Mouse (Mus musculus): Measurements from ENCODE around the gene Sntg2. TPM values are rescaled to one million over a fixed set of nuclear protein-coding genes. Genes with fewer than 3 reads are reported as not detected.

Gene Sntg2
- total RNA-seq, 2 experiments from 2014 or later = 7.9 to 8.4 TPM

DNA sequence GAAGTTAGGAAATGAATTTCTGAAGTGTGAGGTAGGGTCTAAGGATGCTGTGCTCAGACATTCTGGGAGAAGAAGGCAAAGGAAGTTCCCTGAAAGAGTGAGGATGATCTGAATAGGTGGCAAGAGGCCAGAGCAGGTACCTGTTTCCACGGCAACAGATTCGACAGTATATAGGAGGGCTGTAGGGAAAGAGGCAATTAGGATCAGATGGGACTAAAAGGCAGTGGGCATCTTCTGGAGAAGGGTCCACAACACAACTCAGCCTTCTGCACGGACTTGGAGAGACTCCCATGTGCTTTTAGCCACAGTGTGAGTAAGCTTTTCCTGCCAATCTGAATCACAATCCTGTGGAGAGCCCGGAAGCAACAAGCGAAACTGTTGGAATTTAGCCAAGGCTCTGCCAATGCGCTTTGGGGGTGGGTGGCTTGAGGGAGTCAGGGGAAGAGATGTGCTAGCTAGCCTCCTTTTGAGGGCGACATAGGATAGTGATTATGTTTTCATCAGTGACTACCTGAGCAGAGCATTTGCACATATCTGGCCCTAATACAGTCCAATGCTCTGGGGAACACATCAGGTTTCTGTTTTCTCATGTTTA is 219.0 kb downstream of the Sntg2 start:
- intact Hi-C loops (cut with DNase I) = no loop called here
- no peak overlapping the region for H3K4me3 ChIP-seq
- no peak for TF ChIP-seq CTCF (IDR thresholded peaks at IDR 0.05)
- DNase-seq (ENCODE audit: extremely low spot score in 1 of 2, low spot score in 2 of 2) = no peak
- H3K27ac ChIP-seq = no peak overlapping the region

DNA sequence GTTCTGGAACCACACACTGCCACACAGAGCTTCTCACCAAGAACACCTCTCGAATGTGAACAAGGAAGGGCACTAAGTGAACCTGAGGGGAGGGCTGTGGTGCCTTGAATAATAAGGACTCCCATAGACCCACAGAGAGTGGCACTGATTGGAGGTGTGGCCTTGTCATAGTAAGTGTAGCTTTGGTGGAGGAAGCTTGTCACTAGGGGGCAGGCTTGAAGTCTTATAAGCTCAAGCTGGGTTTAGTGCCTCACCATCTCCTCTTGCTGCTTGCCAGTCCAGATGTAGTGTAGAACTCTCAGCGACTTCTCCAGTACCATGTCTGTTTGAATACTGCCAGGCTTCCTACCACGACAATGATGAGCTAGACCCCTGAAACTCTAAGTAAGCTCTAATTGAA is 231.1 kb downstream of the Sntg2 start:
- TF ChIP-seq CTCF (IDR thresholded peaks at IDR 0.05) = peak; percentile 48
- Histone ChIP-seq H3K27ac (no peak overlapping the region), H3K4me3 (no peak overlapping the region)
- peak; percentile 13 to 21 for DNase-seq (ENCODE audit: extremely low spot score in 1 of 2, low spot score in 2 of 2)
- intact Hi-C loops (cut with DNase I) = loop anchor here (5.0 kb wide), 1 partner anchor 435 kb away; no protein-coding TSS in a partner anchor

DNA sequence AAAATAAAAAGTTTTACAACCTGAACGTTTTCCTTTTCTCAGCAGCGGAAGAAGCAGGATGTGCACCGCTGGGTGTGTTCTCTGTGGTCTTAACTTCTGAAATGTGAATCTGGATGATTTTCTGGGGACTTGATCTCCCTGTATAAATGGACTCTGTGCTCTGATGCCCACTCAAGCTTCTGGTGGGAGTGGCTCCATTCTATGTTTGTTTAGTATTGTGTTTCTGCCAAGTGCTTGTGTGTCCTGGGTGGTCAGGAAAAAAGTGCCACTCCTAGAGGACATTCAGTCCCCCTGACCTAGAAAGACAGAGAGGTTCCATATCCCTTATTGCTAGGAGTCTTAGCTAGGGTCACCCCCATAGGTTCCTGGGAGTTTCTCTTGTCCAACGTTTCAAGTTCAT is 240.7 kb downstream of the Sntg2 start, which contains the start of gene Tpo:
TSS of gene Tpo (minus strand) at position 101 of the 400 bp plus-strand sequence.
- H3K4me3 ChIP-seq = no peak within 1 kb of the TSS
- no peak within 1 kb of the TSS for H3K27ac ChIP-seq
- no peak for TF ChIP-seq CTCF (IDR thresholded peaks at IDR 0.05)
- DNase-seq (ENCODE audit: extremely low spot score in 1 of 2, low spot score in 2 of 2) = no peak
- intact Hi-C loops (cut with DNase I) = no loop called here

DNA sequence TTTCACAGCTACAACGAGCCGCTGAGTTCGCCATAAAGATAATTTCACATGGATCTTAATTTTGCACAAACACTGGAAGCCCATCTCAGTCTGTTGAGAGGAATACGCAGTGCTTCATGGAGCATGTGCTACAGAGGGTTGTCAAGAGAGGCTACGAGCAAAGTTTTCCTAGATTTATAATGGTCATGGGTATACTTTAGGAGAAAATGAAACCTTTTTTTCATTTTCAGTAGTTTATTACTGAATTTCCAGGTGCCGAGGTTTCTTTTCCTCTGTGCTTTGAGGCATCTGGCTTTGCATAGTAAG is 243.8 kb downstream of the Sntg2 start:
- intact Hi-C loops (cut with DNase I) = loop anchor here (2.0 to 5.0 kb wide), 2 partner anchors 77 to 447 kb away; no protein-coding TSS in a partner anchor
- Histone ChIP-seq H3K4me3 (no peak overlapping the region), H3K27ac (no peak overlapping the region)
- TF ChIP-seq CTCF (IDR thresholded peaks at IDR 0.05) = no peak
- DNase-seq (ENCODE audit: extremely low spot score in 1 of 2, low spot score in 2 of 2) = no peak

DNA sequence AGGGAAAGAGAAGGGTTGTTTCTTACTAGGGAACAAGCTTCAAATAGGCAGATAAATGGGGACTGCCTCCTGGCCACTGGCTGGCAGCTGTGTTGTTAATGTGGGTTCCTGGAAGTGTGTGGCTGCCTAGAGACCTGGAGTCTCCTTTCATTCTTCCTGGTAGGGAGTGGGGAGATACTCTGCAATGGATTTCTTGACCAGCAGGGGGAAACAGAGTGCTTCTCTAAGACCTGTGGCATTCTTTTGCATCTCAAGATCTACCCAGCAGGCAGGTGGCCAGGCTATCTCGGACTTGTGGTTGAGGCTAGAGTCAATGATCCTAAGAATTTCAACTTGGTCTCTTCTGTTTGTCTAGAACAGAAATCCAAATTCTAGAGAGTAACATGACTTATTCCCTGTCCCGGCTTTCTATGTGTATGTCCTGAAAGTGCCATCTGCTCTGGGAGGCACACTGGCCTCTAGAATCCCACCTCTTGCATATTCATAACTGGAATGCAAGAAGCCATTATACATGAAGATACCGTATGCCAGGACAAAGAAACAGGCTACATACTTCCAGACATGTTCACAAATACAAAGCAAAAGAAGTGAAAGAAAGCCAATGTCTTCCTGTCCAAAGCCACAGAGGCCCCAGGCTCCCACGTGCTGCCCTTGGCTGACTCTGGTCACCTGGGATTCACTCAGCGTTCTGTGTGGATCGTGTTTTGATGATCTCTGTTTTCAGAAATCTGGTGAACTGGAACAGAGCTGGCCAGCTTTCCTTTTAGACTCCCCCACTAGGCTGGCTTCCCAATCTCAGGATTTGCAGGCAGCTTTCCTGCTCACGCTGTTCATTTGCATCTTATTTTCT is 244.4 kb downstream of the Sntg2 start:
- peak; percentile 75 to 79 for DNase-seq (ENCODE audit: extremely low spot score in 1 of 2, low spot score in 2 of 2)
- peak; percentile 84 for TF ChIP-seq CTCF (IDR thresholded peaks at IDR 0.05)
- intact Hi-C loops (cut with DNase I) = loop anchor here (1.0 to 5.0 kb wide), 3 partner anchors 76 to 448 kb away; no protein-coding TSS in a partner anchor
- H3K27ac ChIP-seq = peak overlapping the region; percentile 70
- H3K4me3 ChIP-seq = no peak overlapping the region

Other genes starting within 250 kb of the Sntg2 start
- gene Tpo, start 240.8 kb downstream of the Sntg2 start, total RNA-seq (2021) = under 1 TPM; 0.41 to 0.61 TPM
- 10 to 100 TPM; 29.9 to 34.4 TPM for gene Tmem18, start 211.1 kb upstream of the Sntg2 start, total RNA-seq (2021)

Data from left cerebral cortex, adult 2 months (tissue).